Mouse (Mus musculus): ENCODE measurements around the gene Folr1.

Folr1 gene

DNA sequence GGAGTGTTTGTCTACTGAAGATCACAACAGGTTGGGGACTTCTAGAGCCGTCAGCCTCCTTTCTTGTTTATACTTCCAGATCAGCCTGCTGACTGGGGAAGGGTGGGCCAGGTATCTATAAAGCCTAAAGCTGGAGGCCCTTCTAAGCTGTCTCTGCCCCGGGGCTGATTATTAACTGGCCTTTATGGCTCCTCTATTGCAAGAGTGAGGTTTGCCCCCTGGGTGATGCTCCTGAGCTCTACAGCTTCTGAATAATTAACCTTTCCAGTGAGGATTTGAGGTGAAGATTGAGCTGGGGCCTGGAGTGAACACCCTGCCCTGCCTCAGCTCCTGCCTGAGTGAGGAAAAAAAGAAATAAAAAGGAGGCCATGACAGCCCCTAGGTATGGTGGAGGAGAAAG lies at the start of gene Folr1:
TSS of gene Folr1 (minus strand) at position 160 of the 400 bp plus-strand sequence.
- no peak for DNase-seq (ENCODE audit: low read depth, low spot score)

DNA sequence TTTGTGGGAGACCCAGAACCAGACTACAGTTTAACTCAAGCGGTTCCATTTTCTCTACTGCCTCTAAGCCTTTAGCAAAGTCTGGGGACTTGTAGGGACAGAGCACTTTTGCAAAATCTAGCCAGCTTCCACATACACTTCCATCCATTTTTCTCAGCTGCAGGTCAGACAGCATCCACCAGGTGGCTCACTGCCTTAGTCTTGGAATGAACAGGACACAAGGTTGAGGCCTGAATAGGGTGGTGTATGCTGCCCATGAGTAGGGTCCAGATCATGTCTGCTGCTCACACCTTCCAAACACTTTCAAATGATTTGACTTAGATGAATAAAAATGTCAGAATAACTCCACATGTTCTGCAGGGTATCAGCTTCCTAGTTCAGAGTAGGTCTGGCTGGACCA lies 47.5 kb upstream of the Folr1 start:
- peak; percentile 58 for DNase-seq (ENCODE audit: low read depth, low spot score)

DNA sequence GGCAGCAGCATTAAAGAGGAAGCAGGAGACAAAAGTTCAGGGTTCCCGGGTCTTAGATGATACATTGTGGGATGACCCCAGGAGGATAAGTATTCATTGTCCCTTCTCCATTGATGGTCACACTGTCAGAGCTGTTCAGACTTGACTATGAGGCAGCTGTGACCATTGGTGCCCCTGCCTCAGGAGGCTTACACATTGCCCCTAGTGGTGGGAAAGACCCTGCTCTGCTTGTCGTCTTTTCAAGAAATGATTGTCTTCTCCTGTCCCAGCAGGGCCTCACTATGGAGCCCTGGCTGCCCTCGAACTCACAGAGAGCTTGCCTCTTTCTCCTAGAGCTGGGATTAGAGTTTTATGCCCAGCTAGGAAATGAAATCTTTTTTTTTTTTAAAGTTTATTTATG lies 41.4 kb upstream of the Folr1 start:
- DNase-seq (ENCODE audit: low read depth, low spot score), result no peak

DNA sequence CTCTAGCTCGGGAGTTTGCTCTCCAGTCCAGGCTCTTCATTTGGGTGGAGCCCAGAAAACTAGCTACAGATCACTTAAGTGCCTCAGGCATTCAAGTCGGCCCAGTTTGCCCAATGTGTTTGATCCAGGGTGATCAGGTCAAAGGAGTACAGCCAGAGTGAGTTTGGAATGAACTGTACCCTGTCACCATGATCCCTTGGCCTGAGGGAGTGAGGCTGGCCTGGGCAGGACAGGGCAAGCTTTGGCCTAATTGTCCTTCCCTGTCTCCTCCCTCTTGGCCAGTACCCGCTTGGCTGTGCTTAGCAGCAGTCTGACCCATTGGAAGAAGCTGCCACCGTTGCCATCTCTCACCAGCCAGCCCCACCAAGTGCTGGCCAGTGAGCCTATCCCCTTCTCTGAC lies 39.5 kb upstream of the Folr1 start:
- no peak for DNase-seq (ENCODE audit: low read depth, low spot score)

DNA sequence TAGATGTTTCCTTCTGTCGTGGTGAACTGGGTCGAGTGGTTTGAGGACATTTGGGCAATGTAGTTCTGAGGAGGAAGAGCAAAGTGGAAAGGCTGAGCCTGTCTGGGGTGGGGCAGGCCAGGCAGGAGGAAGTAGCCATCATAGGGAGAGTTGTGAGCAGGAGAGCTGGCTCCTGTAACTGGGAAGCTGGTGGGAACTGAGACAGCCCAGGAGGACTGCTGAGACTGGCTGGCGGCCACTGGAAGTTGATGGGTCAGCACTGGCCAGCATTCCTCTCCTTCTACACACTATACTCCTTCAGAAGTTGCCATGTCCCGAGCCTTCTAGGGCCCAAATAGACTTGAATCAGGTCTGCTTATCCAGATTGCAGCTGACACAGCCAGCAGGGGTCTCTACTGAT lies 37.8 kb upstream of the Folr1 start:
- no peak for DNase-seq (ENCODE audit: low read depth, low spot score)

DNA sequence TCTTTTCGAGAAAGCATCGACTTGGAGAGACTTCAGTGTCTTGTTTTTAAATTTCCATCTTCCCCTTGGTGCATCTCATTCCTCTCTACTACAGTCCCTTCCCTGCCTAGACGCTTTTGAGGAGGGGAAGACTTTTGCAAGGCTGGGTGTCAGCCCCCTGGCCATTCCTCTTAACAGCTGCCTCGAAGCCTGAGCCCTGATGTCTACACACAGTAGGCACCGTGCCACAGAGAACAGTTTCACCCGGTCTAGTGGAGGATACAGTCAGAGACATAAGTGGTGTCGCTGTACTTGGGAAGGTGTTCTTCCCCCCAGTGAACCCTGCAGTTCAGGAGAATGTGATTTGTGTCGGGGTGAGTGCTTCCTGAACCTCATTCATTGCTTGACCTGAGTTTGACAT lies 36.1 kb upstream of the Folr1 start:
- no peak for DNase-seq (ENCODE audit: low read depth, low spot score)

DNA sequence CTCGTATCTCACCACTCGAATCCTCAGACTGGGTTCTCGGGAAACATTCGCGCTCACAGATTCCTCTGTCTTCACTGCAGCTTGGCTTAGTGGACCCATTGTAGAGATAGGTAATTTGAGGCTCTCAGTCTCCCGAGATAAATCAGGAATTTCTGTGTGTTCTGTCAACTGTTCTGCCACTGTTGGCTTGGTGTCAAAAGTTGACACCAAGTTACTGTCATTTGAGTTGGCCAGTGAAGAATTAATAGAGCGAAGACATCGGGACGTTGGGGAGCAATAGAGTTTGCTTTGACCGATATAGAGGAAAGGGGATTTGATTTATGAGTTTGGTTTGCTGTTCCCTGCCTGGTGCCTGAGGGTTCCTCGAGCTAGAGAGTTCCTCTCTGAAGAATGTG lies 35.7 kb upstream of the Folr1 start, which contains the start of gene Tomt:
TSS of gene Tomt (minus strand) at position 73 of the 395 bp plus-strand sequence.
- DNase-seq (ENCODE audit: low read depth, low spot score), result no peak

DNA sequence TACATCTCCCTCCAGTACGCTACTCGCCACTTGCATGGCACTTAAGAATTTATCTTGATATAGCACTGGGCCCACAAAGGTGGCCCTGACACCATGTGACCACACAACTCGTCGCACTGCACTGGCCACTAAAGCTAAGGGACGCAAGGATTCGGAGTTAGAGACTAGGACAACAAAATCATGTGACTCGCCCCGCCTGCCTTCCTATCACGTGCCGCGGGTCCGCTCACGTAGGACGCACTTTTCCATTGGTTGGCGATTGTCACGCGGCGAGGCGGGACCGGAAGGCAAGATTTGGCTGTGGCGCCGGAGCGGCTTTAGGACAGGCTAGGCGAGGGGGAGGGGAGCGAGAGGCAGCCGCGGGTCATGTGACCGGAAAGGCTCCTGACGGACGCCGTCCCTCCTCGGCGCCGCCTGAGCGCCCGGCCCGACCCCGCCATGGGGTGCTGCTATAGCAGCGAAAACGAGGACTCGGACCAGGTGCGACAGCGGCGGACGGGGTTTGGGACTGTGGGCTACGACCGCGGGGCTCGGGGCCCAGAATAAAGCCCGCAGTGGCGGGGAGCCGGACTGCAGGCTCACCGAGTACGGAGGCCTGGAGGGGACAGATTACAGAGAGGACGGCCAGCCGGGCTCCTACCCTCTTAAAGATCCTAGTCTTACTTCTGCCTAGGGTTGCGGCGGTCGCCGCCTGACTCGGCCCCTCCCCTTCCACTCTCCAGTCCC lies 35.1 kb upstream of the Folr1 start, which contains the start of gene Lamtor1:
TSS of gene Lamtor1 (plus strand) at position 344 of the 726 bp plus-strand sequence.
- DNase-seq (ENCODE audit: low read depth, low spot score), result peak; percentile 97

DNA sequence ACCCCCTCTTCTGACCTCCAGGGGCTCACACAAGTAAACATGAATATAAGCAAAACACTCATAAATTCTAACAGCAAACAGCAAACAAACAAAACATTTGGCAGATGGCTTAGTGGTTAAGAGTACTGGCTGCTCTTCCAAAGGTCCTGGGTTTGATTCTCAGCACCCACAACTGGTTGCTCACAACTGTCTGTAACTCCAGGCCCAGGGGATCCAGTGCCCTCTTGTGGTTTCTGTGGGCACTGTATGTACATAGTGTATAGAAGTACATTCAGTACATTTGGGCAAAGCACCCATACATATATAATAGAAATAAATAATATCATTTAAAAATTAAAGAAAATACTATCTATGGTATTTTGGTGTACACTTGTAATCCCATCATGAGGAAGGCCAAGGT lies 32.3 kb upstream of the Folr1 start:
- no peak for DNase-seq (ENCODE audit: low read depth, low spot score)

DNA sequence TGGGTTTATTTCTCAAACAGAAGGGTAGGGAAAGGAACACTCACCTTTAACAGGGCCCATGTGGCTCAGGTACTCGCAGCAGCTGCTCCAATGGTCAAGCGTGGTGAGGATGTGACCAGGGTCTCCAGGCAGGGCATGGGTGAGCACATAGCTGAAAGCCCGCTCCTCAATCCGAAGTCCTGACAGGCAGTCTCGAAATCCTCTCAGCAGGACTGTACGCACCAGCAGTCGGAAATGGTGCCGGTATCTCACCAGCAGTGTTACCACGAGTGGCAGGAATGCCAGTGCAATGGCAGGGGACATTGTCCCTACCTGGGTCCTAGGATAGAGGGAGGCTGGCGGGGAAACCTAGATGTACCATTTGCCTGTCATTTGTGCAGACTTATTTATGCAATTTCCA lies 31.4 kb upstream of the Folr1 start:
- DNase-seq (ENCODE audit: low read depth, low spot score), result no peak

DNA sequence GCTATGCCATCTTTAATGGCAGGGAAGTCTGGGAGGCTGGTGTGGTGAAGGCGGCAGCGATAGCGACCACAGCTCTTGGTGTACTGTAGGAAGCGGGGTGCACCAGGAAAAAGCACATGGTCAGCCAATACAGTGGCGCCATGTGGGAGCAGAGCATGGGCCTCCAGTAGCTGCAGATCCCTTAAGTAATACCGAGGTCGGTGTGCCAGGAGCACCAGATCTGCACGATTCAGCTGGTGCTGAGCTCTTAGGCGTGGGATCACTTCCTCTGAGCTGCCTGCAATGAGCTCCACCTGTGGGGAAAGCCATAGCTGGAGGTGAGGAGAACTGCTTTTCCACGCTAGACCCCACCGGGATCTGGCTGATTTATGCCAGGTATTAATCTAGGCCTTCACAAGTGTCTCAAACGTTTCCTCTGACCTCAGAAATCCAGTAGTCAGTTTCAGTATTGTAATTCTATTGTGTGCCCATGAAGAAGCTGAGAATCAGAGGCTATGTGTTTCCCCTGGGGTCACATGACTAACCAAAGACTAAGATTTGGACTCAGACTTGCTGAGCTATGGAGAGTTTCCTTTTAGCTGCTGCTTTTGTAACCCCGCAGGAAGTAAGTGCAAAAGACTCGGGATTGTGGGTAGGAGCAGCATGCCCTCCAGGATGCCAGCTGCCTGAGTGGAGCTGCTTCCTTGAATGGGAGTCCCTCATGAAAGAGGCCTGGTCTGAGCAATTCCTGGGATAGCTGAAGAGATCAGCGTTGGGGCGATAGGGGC lies 29.9 kb upstream of the Folr1 start:
- no peak for DNase-seq (ENCODE audit: low read depth, low spot score)

DNA sequence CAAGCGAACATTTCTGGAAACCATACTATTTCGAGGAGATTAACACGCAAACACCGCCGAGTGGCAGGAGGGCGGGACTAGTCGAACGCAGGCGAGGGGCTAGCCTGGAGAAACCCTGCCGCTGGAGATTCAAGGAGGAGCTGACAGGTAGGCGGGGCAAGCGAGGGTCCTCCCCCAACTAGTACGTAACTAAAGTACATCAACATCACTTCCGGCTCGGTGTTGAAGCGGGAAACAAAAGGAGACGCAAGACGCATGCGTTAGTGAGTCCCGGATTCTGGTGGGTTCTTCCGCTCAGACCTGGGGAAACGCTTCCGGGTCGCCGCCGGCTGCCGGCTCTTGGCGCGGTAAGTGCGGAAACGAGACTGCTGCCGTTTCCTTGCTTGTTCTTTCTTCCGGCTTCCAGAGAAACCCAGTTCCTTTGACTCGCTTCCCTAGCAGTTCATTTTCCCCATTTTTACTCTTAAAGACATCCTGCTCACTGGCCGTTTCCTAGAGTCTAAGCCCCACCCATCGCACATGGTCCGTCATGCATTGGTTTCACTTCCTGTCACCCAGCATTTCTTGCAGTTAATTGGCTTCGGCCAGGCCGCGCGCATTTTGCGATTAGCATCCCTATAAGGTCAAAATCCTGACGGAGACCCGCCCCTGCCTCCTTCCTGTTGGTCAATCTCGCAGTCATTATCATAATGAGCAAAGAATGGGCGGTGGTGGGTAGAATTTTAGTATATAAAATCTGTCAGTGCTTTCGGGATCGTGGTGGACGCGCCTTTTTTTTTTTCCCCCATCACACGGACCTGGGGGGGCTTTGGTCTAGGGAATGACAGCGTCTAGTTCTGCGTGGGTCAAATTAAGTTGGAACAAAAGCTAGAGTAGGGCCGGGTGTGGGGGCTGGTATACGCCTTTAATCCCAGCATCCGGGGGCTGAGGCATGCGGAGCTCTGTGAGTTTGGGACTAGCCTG lies 25.8 kb upstream of the Folr1 start:
- DNase-seq (ENCODE audit: low read depth, low spot score), result peak; percentile 96

DNA sequence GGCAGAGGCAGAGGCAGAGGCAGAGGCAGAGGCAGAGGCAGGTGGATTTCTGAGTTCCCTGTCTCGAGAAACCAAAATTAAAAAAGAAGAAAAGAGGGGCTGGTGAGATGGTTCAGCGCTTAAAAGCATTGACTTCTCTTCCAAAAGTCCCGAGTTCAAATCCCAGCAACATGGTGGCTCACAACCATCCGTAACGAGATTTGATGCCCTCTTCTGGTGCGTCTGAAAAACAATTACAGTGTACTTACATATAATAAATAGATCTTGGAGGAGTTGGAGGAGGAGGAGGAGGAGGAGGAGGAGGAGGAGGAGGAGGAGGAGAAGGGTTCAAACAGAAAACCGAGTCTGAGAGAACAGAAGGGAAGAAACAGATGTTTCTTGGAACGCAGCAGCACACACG lies 25.1 kb upstream of the Folr1 start:
- no peak for DNase-seq (ENCODE audit: low read depth, low spot score)

DNA sequence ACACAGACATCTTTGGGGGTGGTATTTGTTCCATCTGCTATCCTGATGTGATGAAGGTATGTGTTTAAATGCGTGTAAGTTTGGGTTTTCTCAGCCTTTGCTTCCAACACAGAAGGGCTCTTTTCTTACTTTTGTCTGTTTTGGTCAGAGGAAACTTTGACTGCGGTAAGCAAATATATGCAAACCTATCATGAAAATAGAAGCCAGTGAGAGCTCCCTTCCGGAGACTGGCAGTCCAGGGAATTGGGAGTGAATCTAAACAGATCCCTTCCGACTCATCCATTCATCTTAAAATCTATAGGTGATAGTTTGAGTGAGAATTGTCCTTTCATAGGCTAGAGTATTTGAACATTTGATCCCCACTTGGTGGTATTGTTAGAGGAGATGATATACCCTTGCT lies 17.9 kb upstream of the Folr1 start:
- no peak for DNase-seq (ENCODE audit: low read depth, low spot score)

DNA sequence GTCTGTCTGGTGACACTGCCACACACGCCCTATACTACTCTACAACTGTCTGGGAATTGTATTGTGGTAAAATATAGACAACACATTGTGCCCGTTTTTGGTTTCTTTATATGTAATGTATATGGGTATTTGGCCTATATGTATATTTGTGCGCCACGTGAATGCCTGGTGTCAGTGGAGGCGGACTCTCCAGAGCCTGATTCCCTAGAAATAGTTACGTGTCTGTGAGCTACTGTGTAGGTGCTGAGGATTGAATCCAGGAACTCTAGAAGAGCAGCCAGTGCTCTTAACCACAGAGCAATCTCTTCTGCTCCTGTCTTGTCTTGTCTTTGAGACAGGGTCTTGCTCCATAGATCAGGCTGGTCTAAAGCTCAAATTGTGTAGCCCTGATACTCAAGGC lies 15.7 kb upstream of the Folr1 start:
- DNase-seq (ENCODE audit: low read depth, low spot score), result no peak

DNA sequence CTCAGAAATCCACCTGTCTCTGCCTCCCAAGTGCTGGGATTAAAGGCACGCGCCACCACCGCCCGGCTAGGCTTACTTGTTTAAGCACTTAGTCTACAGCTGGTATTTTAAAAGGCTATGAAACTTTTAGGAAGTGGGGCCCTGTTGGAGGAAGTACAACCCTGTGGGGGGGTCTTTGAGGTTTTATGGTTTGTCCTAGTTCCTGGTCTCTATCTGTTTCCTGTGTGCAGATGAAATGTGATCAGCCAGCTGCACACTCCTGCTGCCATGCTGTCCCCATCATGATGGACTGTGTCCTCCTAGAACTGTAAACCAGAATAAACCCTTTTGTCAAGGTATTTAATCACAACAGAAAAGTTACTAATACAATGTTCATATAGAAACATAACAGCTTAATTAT lies 13.6 kb upstream of the Folr1 start:
- DNase-seq (ENCODE audit: low read depth, low spot score), result no peak

DNA sequence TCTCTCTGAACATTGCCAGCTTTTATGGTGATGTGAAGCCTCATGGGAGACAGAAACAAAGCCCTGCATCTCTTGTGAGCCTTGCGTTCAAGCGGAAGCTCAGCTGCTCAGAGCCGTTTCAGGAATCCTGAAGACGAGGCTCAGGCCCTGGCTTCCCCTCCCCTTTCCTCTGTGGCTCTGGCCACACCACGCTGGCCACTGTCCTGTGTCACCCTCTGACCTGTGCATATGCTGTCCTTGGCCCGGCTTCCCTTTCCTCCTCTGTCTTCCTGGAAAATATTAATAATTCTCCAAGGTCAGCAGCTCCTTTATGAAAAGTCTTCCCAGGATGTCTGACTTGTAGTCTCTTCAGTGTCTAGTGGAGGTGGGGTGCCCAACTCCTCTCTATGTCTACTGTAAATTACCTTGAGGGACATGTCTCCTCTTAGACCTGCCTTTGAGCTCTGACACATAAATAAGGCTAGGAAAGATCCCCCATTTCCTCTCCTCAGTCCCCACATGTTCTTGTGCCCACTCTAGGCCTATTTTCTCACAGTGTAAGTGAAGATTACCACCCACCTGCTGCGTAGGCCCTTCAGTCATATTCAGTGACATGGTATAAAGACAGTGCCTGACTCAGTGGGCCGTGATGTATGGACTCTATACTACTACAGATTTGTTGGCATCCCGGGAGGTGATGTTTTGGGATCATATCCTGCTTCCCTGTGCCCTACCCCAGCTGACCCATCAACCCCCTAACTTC lies 12.0 kb upstream of the Folr1 start:
- no peak for DNase-seq (ENCODE audit: low read depth, low spot score)

DNA sequence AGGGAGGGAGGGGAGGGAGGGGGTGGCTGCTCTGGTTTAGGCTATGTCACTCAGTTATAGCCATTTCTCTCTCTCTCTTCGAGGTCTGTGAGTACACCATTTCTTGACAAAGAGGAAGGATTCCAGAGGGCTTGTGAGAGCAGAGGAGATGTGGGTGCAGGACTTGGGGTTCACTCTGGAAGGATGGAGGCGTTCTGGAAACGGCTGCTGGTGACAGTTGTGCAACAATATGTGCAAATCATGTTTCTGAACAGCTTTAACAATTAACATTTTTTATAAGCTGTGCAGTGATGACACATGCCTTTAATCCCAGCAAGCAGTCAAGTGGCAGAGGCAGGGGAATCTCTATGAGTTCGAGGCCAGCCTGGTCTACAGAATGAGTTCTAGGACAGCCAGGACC lies 10.3 kb upstream of the Folr1 start:
- DNase-seq (ENCODE audit: low read depth, low spot score), result no peak

DNA sequence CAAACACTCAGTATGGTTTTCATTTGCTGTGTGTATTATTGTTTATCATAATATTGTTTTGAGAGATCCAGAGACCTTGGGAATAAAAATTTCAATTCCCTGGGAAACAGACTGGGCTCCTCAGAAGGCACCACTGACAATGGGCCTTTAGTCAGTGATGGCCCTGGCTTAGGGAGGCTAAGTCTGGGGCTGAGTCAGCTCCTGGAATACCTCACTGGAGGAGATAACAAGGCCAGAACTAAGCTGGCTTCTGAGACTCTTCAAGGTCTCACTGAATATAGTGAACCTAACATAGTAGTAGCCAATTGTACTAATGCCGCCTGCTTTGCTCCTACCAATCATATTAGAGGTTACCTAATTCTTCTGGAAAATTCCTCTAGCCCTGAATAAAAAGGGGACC lies 5.4 kb upstream of the Folr1 start:
- DNase-seq (ENCODE audit: low read depth, low spot score), result no peak

DNA sequence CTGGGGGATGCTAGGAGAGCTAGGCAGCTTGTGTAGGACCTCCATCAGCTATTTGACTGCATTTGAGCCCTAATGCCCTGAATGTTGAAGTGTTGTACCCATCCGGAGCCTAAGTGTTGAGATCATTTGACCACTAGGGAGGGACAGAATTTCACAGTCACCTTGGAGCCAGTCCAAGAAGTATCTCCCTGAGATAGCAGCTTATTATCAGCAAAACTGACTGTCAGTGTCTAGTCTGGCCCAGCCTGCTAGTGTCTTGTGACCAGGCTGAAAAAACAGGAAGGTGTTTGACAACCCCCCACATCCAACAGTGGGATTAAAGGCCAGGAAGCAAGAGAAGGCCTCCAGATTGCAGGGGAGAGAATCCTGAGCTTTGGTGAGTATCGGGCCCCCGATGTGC lies 708 bp upstream of the Folr1 start:
- no peak for DNase-seq (ENCODE audit: low read depth, low spot score)

DNA sequence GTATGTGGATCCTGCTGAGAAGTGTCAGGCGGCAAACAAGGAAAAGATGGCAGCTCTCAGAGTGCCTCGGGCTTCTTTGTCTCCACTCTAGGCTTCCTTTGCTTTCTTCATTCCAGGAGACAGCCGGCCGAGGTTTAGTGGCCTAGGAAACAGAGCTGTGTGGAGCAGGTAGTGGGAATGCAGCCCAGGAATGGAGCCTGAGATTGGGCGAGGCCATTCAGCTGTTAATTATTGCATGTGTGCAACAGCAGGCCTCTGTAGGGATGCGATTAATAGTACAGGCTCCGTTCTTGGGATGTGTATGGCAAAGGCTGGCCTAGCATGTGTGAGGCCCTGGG lies 1.5 kb downstream of the Folr1 start:
- DNase-seq (ENCODE audit: low read depth, low spot score), result no peak
